Mouse (Mus musculus) bone marrow macrophage, adult 2 months (primary cell): ENCODE results near the gene Csdc2.

Experiments
- CTCF ChIP-seq: IDR thresholded peaks from 2 replicates; pipeline ENCODE4 v1.5.1; 2012; ENCODE audit warnings: low read depth, mild to moderate bottlenecking, low read length, moderate library complexity
- POLR2A ChIP-seq: IDR thresholded peaks from 2 replicates; pipeline ENCODE4 v1.6.1; 2012; ENCODE audit warnings: mild to moderate bottlenecking, low read depth, low read length, borderline replicate concordance

DNA sequence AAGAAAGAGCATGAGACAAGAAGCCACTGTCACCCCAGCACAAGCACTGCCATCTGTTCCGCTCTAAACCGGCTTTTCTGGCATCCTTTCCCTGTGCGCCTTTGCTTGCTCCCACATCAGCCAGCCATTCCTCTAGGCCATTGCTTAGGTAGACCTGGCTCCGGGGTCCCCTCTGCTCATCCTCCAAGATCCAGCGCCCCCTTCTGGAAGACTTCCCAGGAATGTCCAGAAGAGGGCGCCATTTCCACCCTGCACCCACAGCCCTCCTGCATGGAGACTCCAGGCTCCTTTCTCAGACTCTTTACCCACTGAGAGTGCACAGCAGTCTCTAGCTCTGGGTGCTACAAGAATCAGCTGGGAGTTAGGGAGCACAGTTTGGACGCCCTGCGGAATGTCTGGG, 19.9 kb downstream of the Csdc2 start:
- TF ChIP-seq POLR2A: no peak
- peak; percentile 99 for TF ChIP-seq CTCF
